Mouse (Mus musculus) cerebellum, adult 8-10 months (tissue): Measurements from ENCODE around the gene Cox20.

Source experiments
- DNase-seq: peaks from one replicate; pipeline ENCODE4 v3.0.0; 2022

Gene Cox20

GRCm38 (mm10) chr1:178357776-178358710, 39.1 kb downstream of the Cox20 start:
- no peak for DNase-seq

- no peak for DNase-seq
Observed at GRCm38 (mm10) chr1:178360264-178360663, 41.3 kb downstream of the Cox20 start.

- no peak for DNase-seq
Observed at GRCm38 (mm10) chr1:178360702-178361101, 41.8 kb downstream of the Cox20 start.

GRCm38 (mm10) chr1:178365171-178365570, 46.2 kb downstream of the Cox20 start:
- DNase-seq = no peak

GRCm38 (mm10) chr1:178368121-178368520, 49.2 kb downstream of the Cox20 start:
- DNase-seq = no peak

- peak; percentile 96 for DNase-seq
Observed at GRCm38 (mm10) chr1:178368548-178369271, 49.8 kb downstream of the Cox20 start.

- DNase-seq = no peak
Observed at GRCm38 (mm10) chr1:178369272-178369651, 50.3 kb downstream of the Cox20 start.
